Mouse (Mus musculus): ENCODE measurements around the gene Mbd6. TPM values are rescaled to one million over a fixed set of nuclear protein-coding genes. Genes with fewer than 3 reads are reported as not detected.

The Mbd6 gene
- total RNA-seq, 2 experiments from 2014 or later = 41.7 to 43.2 TPM

GRCm38 (mm10) chr10:127287936-127288293, 903 bp downstream of the Mbd6 start:
- no peak for DNase-seq

- DNase-seq = no peak
Observed at GRCm38 (mm10) chr10:127287271-127287935, 1.4 kb downstream of the Mbd6 start.

DNA sequence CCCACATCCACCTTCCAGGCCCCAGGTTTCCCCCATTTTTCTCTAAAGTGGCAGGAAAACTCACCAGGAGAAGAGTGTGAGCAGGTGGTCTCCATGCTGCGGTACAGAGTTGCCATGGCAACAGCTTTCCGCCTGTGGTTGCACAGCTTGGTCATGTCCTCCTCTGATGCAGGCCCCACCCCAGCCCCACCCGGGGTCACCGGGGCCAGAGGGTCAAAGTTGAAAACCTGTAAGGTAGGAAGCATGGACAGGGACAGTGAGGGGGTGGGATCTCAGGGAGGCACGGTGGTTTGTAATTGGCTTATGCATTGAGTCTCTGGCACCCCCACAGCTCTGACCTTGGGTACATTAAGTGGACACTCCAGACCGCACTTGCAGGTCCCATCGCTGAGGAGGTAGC, 2.1 kb downstream of the Mbd6 start:
- DNase-seq = no peak

- no peak for DNase-seq
Observed at GRCm38 (mm10) chr10:127286194-127286593, 2.6 kb downstream of the Mbd6 start.

GRCm38 (mm10) chr10:127285644-127286043, 3.2 kb downstream of the Mbd6 start:
- DNase-seq = no peak

DNA sequence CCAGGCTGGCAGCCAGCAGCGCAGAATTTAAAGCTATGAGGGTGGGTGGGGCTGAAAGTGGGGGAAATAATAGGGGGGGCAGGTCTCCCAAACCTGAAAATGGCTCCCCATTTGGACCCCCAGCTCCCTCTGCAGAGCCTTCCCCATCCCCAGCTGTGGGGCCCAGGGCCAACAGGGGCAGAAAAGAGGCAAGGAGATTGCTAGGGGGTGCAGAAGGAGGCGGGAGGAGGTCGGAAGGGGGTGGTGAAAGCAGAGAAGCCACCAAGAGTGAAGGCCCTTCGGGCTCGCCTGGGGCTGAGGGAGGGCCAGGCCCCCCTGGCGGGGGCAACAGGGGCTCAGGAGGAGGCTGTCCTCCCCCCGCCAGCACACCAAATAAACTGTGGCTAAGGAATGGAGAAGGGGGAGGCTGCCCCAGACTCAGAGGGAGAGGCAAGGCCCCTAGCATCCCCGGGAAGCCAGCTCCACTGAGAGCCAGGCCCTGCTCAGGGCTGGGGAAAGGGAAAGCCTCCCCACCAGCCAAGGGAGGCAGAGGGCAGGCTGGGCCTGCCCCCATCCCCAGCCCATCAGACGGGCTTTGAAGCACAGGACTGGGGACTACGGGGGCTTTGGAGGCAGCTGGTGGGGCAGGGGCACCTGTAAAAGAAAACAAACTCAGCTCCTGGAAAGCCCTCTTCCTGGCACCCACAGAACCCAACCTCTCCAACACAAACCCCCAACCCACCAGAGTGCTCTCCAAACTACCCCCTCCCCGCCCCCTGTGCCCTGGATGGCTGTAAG, 3.9 kb downstream of the Mbd6 start:
- no peak for DNase-seq

- DNase-seq = no peak
Observed at GRCm38 (mm10) chr10:127284105-127284622, 4.7 kb downstream of the Mbd6 start.

GRCm38 (mm10) chr10:127282620-127283215, 6.1 kb downstream of the Mbd6 start:
- no peak for DNase-seq

DNA sequence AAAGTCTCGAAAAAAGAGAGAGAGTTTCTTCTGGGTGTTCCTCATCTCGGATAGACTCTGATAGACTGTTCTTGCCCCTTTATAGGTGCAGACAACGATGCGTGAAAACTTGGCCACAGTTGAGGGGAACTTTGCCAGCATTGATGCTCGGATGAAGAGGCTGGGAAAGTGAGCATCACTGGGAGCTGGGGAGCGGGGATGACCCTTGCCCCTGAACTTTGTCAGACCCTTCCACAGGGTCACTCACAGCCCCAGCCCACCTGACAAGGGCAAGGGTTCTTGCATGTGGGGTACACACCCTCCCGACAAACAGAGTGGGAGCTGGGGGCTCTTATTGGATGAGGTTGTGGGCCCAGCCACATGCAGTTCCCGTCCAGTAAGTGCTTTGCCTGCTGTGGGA, 7.5 kb downstream of the Mbd6 start:
- no peak for DNase-seq

GRCm38 (mm10) chr10:127279730-127280129, 9.1 kb downstream of the Mbd6 start:
- DNase-seq = no peak

DNA sequence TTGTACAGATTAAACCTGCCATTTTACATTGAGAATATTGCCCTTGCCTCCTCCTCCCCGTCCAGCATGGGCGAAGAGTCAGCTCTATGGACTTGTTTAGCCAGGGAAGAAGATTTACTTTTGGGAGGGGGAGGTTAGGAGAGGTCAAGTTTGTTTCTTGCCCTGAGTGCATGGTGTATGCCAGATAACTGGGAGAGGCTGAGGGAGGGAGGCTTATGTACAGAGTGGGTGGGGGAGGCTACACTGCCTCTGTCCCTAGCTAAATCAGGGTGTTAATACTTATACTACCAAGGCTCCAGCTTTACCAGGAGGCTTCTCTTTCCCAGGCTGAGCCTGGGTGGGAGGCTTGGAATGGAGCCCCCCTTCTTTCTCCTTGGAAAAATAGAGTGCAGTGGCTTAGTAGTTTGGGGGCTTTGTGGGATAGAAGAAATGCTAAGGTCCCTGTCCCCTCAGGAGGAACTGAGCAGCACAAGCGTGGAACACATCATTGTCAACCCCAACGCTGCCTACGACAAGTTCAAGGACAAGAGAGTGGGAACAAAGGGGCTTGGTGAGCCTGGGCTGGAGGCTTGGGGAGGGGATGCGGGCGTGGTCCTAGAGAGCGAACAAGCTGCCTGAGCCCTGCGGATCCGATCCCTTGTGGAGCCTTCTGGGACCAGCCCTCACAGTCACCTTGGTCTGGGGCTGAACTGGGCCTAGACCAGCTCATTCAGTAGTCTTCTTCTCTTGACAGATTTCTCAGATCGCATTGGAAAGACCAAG, 14.4 kb downstream of the Mbd6 start:
- no peak for DNase-seq

GRCm38 (mm10) chr10:127272371-127272770, 16.4 kb downstream of the Mbd6 start:
- DNase-seq = no peak

DNA sequence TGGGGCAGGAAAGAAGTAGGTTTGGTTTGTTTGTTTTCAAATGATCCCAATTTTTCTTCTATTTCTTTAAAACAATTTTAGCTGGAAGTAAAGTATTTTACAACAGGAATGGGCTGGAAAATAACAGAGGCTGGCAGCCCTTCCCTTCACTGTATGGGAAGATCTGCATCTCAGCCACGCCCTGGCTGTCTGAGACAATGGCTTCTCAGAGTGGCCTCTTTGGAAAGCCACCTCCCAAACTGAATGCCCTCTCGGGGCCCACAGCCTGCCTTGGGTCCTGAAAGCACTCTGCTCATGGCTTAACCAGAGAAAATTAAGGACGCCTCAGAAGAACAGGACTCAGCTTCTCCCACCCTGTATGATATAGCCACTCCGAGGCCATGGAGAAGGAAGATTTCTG, 18.9 kb downstream of the Mbd6 start:
- DNase-seq = no peak

DNA sequence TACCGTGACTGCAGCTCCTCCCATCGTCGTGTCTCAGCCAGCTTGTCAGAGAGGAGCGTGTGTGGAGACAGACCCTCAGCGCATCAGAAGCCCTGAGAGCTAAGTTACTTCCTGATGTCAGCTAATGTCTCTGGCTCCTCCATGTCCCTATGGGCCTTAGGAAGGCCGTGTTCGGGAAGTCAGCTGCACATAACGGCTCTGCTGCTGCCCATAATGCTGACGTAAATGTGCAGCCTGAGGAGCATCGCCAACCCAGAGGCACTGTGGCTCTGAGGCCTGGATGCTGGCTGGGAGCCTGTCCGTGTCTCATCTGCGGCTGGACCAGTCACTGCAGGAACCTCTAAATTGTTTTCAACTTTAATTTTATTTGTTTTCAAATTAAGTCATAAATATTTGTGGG, 19.8 kb downstream of the Mbd6 start:
- peak; percentile 46 for DNase-seq

DNA sequence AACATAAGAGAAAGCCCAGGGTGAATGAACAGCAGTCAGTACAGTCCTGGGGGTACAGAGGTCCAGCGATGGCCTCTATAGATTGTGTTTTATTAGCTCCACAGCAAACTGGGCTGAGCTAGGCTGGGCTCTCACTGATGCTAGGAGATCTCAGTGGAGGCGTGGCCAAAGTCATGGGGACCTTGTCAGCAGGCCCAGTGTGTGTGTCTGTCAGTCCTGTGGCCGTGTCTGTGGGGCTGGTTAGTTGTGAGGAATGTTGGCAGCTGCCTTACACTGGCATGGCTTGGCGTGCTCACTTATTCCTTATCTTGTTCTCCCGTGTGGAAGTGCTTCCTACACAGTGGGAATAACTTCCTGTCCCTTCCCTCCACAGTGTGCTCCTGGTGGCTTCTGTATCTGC, 20.4 kb downstream of the Mbd6 start:
- DNase-seq = peak; percentile 46

- no peak for DNase-seq
Observed at GRCm38 (mm10) chr10:127267318-127267717, 21.5 kb downstream of the Mbd6 start.

GRCm38 (mm10) chr10:127266112-127267091, 22.4 kb downstream of the Mbd6 start, which contains the start of gene Dctn2:
TSS of gene Dctn2 (plus strand) at chr10:127266368.
- DNase-seq = peak; percentile 95

GRCm38 (mm10) chr10:127265727-127266111, 23.1 kb downstream of the Mbd6 start:
- DNase-seq = no peak

- DNase-seq = no peak
Observed at GRCm38 (mm10) chr10:127264971-127265370, 23.8 kb downstream of the Mbd6 start.

DNA sequence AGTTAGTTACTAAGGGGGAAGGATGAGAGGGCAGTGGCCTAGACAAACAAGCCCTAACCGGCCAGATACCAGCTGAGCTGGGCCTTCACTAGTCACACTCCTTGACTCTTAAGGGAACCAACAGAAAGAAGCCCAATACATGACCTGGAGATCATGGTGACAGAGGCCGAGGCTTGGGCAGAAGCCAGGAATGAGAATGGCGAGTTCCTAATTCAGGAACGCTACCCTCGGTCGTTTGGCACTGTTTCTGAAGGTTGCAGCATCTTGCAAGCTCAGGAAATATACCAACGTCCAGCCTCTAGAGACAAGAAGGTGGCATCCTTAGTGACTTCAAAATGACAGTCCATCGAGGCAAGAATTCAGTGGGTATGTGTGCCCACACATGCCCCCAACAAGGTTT, 24.5 kb downstream of the Mbd6 start:
- no peak for DNase-seq

- no peak for DNase-seq
Observed at GRCm38 (mm10) chr10:127263631-127264030, 25.2 kb downstream of the Mbd6 start.

Measured in heart, postnatal 4 days (tissue).